Mouse (Mus musculus): ENCODE measurements at regions not wholly inside any gene's neighbourhood (a gene's known extent, or its start where the extent isn't known, plus 50 kb on each side); places are given as distances from the start of the nearest gene placed in this dataset.
A peak's percentile ranks its signal among the peaks of the same experiment; 100 is the strongest.

DNA sequence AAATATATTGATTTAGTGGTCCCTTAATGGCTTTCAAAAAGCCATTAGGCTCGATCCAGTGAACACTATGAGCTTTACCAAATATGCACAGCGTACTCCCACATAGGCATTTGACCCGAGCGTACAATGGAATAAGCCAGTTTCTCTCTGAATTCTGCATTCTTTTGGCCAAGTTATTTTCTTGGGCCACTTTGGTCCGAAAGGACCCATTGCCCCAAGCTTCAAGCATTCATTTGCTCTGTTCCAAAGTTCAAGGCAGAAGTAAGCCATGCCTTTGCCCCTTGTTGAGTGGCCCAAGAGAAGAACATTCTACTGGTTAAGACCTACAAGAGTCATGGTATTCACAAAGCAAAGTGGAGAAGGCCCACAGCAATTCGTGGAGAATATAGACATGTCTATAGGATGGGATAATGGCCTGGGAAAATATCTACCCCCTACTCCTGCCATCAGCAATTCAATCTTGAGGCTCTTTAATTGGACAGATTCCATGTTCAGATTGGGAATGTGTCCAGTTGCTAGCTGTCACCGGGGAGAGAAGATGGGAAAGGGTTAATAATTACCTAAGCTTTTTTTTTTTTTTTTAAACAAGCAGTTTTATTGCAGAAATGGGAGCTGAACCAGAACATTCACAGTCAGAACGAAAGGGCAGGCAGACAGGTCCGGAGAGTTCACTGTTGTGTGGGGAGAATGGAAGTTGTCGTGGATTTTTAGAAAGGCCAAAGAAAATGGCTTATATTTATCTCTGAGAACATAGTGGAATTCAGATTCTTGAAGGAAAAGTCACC lies 175.5 kb upstream of the Nr2f2 start:
- no peak for ATAC-seq
- no peaks in the 10 kb centered on the region for H3K36me3 ChIP-seq (ENCODE audit: control insufficient read depth, insufficient read depth, low read length)
- H3K4me1 ChIP-seq (ENCODE audit: control insufficient read depth, insufficient read depth, low read depth, low read length) = no peaks in the 10 kb centered on the region
- H3K9me3 ChIP-seq (ENCODE audit: control insufficient read depth, low read length) = no peaks in the 10 kb centered on the region
- no peaks in the 10 kb centered on the region for H3K27me3 ChIP-seq (replicated peaks; ENCODE audit: control insufficient read depth, insufficient read depth, low read length)
- H3K4me3 ChIP-seq (ENCODE audit: low read length) = no peak overlapping the region
- 89% methylated on average over 10 of the region's 10 CpGs for WGBS
- no peak overlapping the region for H3K4me2 ChIP-seq (ENCODE audit: low read length)
- H3K9ac ChIP-seq (ENCODE audit: low read depth, low read length) = no peak overlapping the region
- H3K27ac ChIP-seq (ENCODE audit: low read depth, low read length) = no peak overlapping the region

DNA sequence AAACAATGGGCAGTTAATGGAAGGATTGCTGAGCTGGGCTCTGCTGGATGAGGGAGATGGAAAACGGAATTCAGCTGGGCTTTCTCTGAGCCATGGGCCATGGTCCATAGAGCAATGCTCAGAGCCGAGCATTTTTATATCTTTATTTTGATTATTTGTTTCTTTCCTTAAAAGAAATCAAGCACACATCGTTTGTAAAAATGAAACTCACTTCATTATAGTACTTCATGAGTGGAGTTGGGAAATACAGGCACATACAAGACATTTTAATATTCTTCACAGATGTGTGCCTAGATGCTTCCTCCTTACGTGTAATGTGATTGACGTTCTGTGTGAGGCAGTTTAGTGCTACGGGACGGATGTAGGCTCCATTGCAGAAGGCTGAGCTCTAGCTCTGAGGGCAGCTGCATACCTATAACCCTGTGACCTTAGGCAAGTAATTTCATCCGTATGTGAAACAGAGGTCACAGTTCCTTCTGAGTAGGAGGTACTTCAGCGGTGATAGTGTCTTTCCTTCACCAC lies 172.6 kb upstream of the Nr2f2 start:
- Histone ChIP-seq H3K27ac (ENCODE audit: low read depth, low read length) (no peak overlapping the region), H3K36me3 (ENCODE audit: control insufficient read depth, insufficient read depth, low read length) (no peaks in the 10 kb centered on the region), H3K4me1 (ENCODE audit: control insufficient read depth, insufficient read depth, low read depth, low read length) (no peaks in the 10 kb centered on the region), H3K27me3 (replicated peaks; ENCODE audit: control insufficient read depth, insufficient read depth, low read length) (no peaks in the 10 kb centered on the region), H3K9ac (ENCODE audit: low read depth, low read length) (no peak overlapping the region), H3K4me2 (ENCODE audit: low read length) (no peak overlapping the region), H3K9me3 (ENCODE audit: control insufficient read depth, low read length) (no peaks in the 10 kb centered on the region), H3K4me3 (ENCODE audit: low read length) (no peak overlapping the region)
- no peak for ATAC-seq
- WGBS = 77% methylated on average over 9 of the region's 9 CpGs

DNA sequence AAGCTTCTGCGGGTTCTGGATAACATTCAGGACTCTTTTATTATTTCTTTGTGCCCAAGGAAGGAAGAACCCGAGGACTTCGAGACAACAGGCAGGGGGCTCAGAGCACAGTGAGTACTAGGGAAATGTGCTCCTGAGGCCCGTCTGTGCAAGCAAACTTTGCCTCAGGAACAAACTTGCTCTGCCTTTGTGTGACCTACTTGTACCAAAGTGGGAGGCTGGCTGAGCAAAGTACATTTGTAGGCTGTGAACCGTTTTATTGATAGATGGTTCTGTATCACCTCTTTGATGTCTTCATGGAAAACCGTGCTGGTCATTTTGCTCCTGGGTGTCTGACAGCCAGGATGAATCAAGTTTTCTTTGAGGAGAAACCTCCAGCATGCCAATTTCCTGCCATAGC lies 169.5 kb upstream of the Nr2f2 start:
- Histone ChIP-seq H3K4me2 (ENCODE audit: low read length) (no peak overlapping the region), H3K4me1 (ENCODE audit: control insufficient read depth, insufficient read depth, low read depth, low read length) (no peaks in the 10 kb centered on the region), H3K36me3 (ENCODE audit: control insufficient read depth, insufficient read depth, low read length) (no peaks in the 10 kb centered on the region), H3K27me3 (replicated peaks; ENCODE audit: control insufficient read depth, insufficient read depth, low read length) (no peaks in the 10 kb centered on the region), H3K27ac (ENCODE audit: low read depth, low read length) (no peak overlapping the region), H3K9me3 (ENCODE audit: control insufficient read depth, low read length) (no peaks in the 10 kb centered on the region), H3K9ac (ENCODE audit: low read depth, low read length) (no peak overlapping the region), H3K4me3 (ENCODE audit: low read length) (no peak overlapping the region)
- 82% methylated on average over 6 of the region's 6 CpGs for WGBS
- no peak for ATAC-seq

DNA sequence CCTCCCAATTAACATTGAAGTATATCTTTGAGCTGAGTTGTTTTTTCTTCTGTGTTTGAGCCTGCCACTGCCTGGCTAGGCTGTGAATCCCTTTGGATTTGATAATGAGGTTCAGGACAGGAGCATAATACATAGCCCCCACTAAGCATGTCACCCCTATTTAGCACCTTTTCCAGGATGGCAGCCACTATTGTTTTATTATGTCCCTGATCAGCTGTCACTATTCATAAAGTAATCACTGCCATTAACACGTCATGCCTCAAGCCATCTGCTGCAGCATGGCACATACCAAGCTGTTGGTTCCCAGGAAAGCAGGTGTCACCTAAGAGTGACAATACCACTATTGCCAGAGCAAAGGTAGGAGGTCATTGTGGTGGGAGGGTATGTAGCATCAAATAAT lies 167.0 kb upstream of the Nr2f2 start:
- WGBS = 37% methylated on average over 1 of the region's 1 CpGs
- Histone ChIP-seq H3K4me3 (ENCODE audit: low read length) (no peak overlapping the region), H3K4me1 (ENCODE audit: control insufficient read depth, insufficient read depth, low read depth, low read length) (no peaks in the 10 kb centered on the region), H3K27me3 (replicated peaks; ENCODE audit: control insufficient read depth, insufficient read depth, low read length) (no peaks in the 10 kb centered on the region), H3K9ac (ENCODE audit: low read depth, low read length) (no peak overlapping the region), H3K4me2 (ENCODE audit: low read length) (no peak overlapping the region), H3K36me3 (ENCODE audit: control insufficient read depth, insufficient read depth, low read length) (0 out of 2 replicates have a peak, but pooled peaks cover 2% of the 10 kb centered on the region), H3K27ac (ENCODE audit: low read depth, low read length) (no peak overlapping the region), H3K9me3 (ENCODE audit: control insufficient read depth, low read length) (0 out of 2 replicates have a peak, but pooled peaks cover 2% of the 10 kb centered on the region)
- ATAC-seq = peak; percentile 48; the same call in 1 of the 2 replicates

DNA sequence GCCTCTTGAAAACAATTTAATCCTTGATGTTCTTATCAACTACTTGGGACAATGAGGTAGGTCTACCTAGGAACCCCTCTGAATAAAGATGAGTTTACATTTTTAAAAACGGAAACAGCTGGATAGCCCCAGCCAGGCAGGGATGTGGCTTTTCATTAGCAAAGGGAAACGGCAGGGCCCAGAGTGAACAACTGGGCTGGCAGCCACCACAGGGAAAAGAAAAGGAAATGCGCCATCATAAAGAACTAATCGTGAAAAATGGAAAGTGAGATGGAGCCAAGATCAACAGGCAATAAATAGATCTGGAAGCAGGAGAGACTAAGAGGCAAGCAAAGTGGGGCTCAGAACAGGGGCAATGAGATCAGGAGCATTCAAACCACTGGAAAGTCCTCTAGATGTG lies 161.4 kb upstream of the Nr2f2 start:
- WGBS = 68% methylated on average over 4 of the region's 4 CpGs
- ATAC-seq = no peak

DNA sequence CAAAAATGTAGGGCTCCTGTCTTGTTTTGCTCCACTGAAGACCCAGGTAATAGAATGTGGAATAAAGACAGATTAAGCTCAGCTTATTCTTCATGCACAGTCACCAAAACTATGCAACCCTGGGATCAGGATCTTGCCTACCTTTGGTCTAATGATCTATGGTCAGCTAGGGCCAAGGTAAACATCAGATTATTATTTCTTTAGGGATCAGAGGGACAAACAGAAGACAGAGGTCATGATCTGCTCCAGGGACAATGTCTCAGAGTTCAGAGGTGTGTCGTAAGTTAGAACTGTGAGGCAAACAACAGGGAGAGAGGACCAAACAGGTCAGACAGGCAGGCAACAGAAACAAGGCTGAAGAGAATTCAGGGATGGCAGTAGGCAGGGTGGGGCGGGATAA lies 158.8 kb upstream of the Nr2f2 start:
- Histone ChIP-seq H3K4me1 (ENCODE audit: control insufficient read depth, insufficient read depth, low read depth, low read length) (no peaks in the 10 kb centered on the region), H3K27ac (ENCODE audit: low read depth, low read length) (no peak overlapping the region), H3K9ac (ENCODE audit: low read depth, low read length) (no peak overlapping the region), H3K27me3 (replicated peaks; ENCODE audit: control insufficient read depth, insufficient read depth, low read length) (no peaks in the 10 kb centered on the region), H3K36me3 (ENCODE audit: control insufficient read depth, insufficient read depth, low read length) (0 out of 2 replicates have a peak, but pooled peaks cover 2% of the 10 kb centered on the region), H3K9me3 (ENCODE audit: control insufficient read depth, low read length) (0 out of 2 replicates have a peak, but pooled peaks cover 2% of the 10 kb centered on the region), H3K4me3 (ENCODE audit: low read length) (no peak overlapping the region), H3K4me2 (ENCODE audit: low read length) (no peak overlapping the region)
- no peak for ATAC-seq
- 91% methylated on average over 2 of the region's 2 CpGs for WGBS

More for the DNA sequence above, 161.4 kb upstream of the Nr2f2 start:
- no peaks in the 10 kb centered on the region for H3K4me1 ChIP-seq (ENCODE audit: control insufficient read depth, insufficient read depth, low read depth, low read length)
- H3K27ac ChIP-seq (ENCODE audit: low read depth, low read length) = no peak overlapping the region
- no peak overlapping the region for H3K9ac ChIP-seq (ENCODE audit: low read depth, low read length)
- H3K36me3 ChIP-seq (ENCODE audit: control insufficient read depth, insufficient read depth, low read length) = 0 out of 2 replicates have a peak, but pooled peaks cover 2% of the 10 kb centered on the region
- 0 out of 2 replicates have a peak, but pooled peaks cover 2% of the 10 kb centered on the region for H3K9me3 ChIP-seq (ENCODE audit: control insufficient read depth, low read length)
- H3K4me3 ChIP-seq (ENCODE audit: low read length) = no peak overlapping the region
- no peaks in the 10 kb centered on the region for H3K27me3 ChIP-seq (replicated peaks; ENCODE audit: control insufficient read depth, insufficient read depth, low read length)
- no peak overlapping the region for H3K4me2 ChIP-seq (ENCODE audit: low read length)

DNA sequence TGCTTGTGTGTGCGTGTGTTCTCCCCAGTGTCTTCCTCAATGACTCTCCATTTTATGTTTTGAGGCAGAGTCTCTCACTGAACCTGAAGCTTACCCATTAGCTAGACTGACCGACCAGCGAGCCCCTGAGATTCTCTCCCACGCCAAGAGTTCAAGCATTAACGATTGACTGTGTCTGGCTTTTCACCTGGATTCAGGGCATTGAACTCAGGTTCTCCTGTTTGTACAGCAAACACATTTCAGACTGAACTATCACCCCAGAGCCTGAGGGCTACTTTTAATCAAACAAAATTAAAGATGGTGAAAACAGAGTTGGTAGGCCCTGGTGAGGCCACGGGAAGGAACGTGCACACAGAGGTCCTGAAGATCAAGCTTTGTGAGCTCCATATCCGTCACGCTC lies 158.2 kb upstream of the Nr2f2 start:
- 95% methylated on average over 9 of the region's 9 CpGs for WGBS
- no peak for ATAC-seq

DNA sequence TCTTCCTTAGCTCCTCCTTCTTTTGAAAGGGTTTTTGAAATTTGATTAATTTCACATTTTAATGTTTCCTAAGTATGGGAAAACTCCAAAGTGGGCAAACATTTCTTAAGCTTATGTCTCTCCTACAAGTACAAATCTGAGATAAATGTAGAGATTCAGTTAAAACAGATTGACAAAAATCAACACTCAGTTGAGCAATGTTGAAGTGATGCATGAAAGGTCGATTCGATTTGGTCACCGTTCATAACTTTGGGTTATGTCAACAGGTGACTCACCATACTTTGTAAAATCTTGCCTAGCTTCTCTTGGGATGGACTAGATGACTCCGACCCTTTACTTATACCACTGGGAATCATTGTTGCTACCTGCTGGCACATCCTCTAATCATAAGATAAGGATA lies 157.7 kb upstream of the Nr2f2 start:
- H3K27ac ChIP-seq (ENCODE audit: low read depth, low read length) = no peak overlapping the region
- ATAC-seq = no peak
- no peaks in the 10 kb centered on the region for H3K4me1 ChIP-seq (ENCODE audit: control insufficient read depth, insufficient read depth, low read depth, low read length)
- H3K27me3 ChIP-seq (replicated peaks; ENCODE audit: control insufficient read depth, insufficient read depth, low read length) = no peaks in the 10 kb centered on the region
- H3K36me3 ChIP-seq (ENCODE audit: control insufficient read depth, insufficient read depth, low read length) = no peaks in the 10 kb centered on the region
- WGBS = 98% methylated on average over 4 of the region's 4 CpGs
- H3K4me2 ChIP-seq (ENCODE audit: low read length) = no peak overlapping the region
- no peak overlapping the region for H3K4me3 ChIP-seq (ENCODE audit: low read length)
- 0 out of 2 replicates have a peak, but pooled peaks cover 2% of the 10 kb centered on the region for H3K9me3 ChIP-seq (ENCODE audit: control insufficient read depth, low read length)
- H3K9ac ChIP-seq (ENCODE audit: low read depth, low read length) = no peak overlapping the region

More for the DNA sequence above, 158.2 kb upstream of the Nr2f2 start:
- Histone ChIP-seq H3K27ac (ENCODE audit: low read depth, low read length) (no peak overlapping the region), H3K4me2 (ENCODE audit: low read length) (no peak overlapping the region), H3K4me1 (ENCODE audit: control insufficient read depth, insufficient read depth, low read depth, low read length) (no peaks in the 10 kb centered on the region), H3K9me3 (ENCODE audit: control insufficient read depth, low read length) (0 out of 2 replicates have a peak, but pooled peaks cover 2% of the 10 kb centered on the region), H3K9ac (ENCODE audit: low read depth, low read length) (no peak overlapping the region), H3K27me3 (replicated peaks; ENCODE audit: control insufficient read depth, insufficient read depth, low read length) (no peaks in the 10 kb centered on the region), H3K4me3 (ENCODE audit: low read length) (no peak overlapping the region), H3K36me3 (ENCODE audit: control insufficient read depth, insufficient read depth, low read length) (no peaks in the 10 kb centered on the region)

- Histone ChIP-seq H3K27ac (ENCODE audit: low read depth, low read length) (no peak overlapping the region), H3K9me3 (ENCODE audit: control insufficient read depth, low read length) (no peaks in the 10 kb centered on the region), H3K4me1 (ENCODE audit: control insufficient read depth, insufficient read depth, low read depth, low read length) (peaks cover 3% of the 10 kb centered on the region; the same call in 1 of the 2 replicates), H3K27me3 (replicated peaks; ENCODE audit: control insufficient read depth, insufficient read depth, low read length) (no peaks in the 10 kb centered on the region), H3K4me3 (ENCODE audit: low read length) (no peak overlapping the region), H3K36me3 (ENCODE audit: control insufficient read depth, insufficient read depth, low read length) (no peaks in the 10 kb centered on the region), H3K9ac (ENCODE audit: low read depth, low read length) (no peak overlapping the region), H3K4me2 (ENCODE audit: low read length) (no peak overlapping the region)
- ATAC-seq = no peak
- WGBS = 54% methylated on average over 3 of the region's 3 CpGs
Measured at GRCm38 (mm10) chr7:70516741-70517140, 150.2 kb upstream of the Nr2f2 start.
